Mouse (Mus musculus) retina, adult 2 months (tissue): ENCODE measurements around the gene Cenpf.
"Not testable (repeated sequence)": the region's sequence is repeated elsewhere in the genome, so short reads cannot be mapped to it uniquely, and the experiment has no call there.

Experiments
- DNase-seq: peaks from one replicate; pipeline ENCODE4 v3.0.0-alpha.2; 2012; ENCODE audit warnings: low read depth, low spot score

Gene Cenpf

DNA sequence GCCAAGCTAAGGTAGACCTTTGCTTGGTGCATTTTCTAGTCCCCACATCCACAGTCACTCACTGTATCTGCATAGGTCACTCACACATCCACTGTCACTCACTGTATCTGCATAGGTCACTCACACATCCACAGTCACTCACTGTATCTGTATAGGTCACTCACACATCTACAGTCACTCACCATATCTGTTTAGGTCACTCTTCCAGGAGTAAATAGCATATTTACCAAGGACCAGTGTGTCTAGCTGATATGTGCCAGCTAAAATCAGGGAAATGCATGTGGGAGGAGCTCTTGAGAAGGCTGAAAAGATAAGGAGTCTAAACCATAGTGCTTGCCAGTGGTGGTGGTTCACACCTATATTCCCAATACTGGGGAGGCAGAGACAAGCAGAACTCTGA is 7.4 kb upstream of the Cenpf start:
- DNase-seq, result no peak

DNA sequence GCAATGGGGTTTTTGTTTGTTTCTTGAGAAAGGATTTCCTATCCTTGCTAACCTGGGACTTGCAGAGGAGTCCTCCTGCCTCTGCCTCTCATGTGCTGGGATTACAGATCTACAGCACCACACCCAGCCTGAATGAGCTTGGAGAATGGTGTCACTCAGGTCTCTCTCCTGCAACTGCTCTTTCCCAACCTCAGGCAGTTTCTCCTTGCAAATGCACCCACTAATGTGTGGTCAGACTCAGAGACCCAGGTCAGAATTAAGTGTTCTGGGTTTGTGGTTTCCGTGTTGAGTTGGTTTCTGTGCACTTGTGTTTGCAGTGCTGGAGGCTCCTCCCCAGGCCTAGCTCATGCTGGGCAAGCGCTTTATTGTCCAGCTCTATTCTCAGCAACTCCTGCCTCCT is 6.5 kb upstream of the Cenpf start:
- DNase-seq, result no peak

DNA sequence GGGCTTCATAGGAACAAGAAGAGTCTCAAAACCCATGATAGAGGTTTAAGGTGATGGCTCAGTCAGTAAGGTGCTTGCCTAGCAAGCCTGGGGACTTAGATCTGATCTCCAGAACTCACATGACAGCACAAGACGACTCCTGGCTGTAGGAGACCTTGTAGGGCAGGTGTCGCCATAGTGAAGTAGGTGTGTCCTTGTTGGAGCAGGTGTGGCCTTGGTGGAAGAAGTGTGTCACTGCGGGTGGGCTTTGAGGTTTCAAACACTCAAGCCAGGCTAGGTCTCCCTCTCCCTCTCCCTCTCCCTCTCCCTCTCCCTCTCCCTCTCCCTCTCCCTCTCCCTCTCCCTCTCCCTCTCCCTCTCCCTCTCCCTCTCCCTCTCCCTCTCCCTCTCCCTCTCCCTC is 4.6 kb upstream of the Cenpf start:
- DNase-seq, result not testable (repeated sequence)

DNA sequence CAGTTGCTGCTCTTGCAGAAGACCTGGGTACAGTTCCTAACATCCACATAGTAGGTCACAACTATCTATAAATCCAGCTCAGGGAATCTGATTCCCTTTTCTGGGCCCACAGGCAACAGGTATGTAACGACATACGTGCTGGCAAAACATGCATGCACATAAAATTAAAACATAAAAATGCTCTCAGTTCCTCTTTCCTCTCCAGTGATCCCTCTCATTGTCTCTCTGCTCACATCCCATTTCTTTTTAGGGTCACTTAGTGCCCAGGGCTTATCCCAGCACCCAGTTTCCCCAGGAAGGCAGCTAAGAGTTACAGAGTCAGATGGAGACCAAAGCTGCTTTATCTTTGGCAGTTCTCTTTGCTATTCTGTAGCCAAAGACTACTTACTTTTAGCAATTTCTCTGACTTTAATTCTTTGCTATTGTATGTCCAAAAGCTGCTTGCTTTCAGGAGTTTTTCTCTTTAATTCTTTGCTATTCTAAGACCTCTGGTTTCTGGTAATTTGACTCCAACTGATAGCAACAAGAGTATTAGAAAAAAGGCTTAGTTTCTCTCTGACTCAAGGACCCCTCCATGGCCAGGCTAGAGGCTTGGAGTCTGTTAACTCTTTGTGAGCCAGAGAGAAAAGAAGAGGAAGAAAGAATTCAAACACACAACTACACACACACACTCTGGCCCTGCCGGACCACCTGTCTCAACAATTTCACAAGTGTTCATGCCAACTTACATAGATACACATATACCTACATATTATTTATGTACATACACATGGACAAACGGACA is 1.4 kb upstream of the Cenpf start:
- no peak for DNase-seq

DNA sequence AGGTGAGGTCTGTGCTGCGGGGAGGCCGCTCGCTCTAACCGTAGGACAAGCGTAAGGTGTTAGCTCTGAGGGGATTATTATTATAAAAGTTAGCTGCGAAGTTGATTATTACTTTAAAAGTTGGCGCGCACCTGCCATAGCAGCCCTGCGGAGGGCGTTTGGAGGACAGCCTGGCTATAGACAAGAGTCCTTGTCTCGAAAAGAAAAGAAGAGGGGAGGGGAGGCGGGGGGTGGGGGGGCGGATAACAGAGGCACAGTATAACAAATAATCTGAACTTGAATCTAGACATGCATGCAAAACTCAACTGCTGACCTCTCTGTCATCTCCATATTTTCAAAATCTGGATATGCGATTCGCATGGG is 483 bp upstream of the Cenpf start:
- no peak for DNase-seq

DNA sequence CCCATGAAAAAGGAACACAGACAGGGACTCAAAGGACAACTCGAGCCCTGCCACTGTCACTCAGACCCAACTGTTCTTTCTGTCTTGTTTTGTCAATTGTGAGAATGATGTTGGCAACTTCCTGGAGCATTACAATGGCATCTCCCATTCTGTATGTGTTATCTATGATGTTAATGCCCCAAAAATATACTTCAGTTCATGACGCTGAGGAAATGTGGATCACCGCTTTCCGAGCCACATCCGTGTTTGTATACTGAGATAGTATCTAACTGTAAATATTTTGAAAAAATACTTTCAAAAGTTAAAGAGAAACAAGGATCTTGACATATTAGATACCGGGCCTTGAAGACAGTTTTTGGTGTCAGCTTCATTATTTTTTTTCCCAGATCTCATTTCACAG is 1.9 kb downstream of the Cenpf start:
- no peak for DNase-seq

DNA sequence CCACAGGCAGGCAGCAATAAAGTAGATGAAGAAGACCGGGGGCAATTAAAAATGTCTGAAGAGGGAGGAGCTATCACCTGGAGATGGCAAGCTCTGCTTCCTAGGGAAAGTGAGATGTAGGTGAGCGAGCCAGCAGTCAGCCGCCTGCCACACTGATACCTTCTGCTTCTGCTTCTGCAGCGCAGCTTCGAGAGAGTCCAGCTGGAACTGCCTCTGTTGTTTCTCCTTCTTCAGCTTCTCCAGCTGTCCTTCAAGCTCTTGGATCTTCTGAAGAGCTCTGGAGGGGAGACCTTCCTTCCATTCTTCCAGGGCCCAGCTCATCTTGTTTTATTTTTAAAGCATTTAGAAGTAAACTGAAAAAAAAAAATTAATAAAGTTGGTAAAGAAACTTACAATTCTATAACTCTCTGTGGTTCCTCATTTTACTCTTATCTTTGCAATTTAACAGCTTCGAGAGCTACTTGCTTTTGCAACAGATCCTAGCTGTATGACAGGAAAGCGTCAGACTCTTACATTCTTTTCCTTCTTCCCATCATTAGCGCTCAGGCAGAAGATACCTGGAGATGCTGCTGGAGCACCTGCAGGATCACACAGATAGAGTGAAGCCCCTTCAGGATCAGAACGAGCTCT is 3.0 kb downstream of the Cenpf start:
- DNase-seq, result no peak

DNA sequence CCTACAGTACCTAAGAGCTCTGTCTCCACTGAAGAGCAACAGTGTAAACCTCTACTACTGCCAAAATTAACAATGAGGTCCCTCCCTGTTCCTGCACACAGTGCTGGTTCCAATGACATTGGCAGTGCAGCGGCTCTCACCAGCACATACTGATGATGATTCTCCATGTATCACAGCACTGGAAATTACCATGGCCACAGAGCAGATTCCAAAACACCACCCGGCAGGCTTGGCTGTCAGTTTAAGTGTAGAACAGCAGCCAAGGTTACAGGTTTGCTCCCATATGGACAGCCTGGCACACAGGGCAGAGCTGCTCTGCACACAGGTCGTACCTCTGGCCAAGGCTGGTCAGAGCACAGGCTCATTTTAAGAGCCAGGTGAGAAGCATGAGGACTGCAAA is 8.3 kb downstream of the Cenpf start:
- no peak for DNase-seq

DNA sequence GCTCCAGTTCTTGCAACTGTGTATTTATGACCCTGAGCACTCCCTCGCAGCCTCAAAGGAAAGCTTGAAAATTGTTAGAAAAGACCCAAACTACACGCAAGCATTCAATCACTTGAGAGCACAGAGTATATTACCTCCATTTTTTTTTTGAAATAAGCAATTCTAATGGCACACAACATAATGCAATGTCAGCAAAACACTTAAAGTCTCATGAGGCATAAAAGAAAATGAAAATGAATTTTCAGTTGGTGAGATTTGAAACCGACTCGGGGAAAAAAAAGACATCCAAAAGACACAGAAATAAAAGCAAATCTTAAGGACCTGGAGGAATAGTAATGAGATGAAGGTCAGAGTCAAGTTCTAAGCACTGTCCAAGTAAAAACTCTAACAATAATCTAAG is 11.9 kb downstream of the Cenpf start:
- no peak for DNase-seq

DNA sequence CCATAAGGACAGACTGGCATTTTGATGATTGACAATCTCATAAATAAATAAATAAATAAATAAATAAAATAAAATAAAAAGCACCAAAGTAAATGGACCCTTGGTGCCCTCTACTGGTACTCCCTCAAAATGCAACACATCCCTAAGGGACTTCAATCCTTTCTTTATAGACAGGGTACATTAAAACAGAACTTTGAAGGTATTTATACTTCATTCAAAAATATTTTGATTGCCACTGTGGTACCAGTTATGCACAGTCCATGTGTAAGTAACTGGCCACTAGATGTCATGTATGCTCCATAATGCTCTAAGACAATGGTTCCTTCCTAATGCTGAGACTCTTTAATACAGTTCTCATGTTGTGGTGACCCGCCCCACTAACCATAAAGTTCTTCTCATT is 12.5 kb downstream of the Cenpf start:
- peak; percentile 15 for DNase-seq

DNA sequence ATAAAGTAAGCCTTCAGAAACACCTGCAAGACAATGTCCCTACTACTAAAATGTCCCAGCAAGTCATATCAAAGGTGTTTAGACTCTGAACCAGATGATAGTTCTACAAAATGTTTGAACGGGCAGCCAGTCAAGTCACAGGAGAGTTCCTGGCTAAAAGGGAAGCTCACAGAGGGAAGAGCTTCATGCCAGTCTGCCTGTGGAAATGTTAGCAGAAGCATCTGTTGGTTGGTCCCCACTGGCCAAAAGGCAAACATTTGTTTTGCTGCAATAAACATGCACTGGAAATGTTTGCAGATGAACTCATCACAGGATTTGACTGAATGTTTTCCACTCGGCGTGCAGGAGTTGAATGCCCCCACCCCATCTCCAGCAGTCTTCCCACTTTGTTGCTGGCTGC is 21.9 kb downstream of the Cenpf start:
- no peak for DNase-seq

DNA sequence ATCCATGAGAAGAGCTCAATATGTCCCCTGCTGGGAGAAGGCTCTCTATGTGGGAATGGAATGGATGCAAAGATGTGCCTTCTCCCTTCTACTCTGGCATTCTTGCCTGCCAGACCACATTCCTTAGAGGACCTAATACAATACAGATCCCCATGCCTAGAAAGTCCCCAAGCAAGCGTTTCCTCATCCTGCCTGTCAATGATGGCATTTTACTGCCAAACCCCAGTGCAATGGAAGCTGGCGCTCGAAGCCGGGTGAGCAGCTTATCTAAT is 23.1 kb downstream of the Cenpf start:
- no peak for DNase-seq

DNA sequence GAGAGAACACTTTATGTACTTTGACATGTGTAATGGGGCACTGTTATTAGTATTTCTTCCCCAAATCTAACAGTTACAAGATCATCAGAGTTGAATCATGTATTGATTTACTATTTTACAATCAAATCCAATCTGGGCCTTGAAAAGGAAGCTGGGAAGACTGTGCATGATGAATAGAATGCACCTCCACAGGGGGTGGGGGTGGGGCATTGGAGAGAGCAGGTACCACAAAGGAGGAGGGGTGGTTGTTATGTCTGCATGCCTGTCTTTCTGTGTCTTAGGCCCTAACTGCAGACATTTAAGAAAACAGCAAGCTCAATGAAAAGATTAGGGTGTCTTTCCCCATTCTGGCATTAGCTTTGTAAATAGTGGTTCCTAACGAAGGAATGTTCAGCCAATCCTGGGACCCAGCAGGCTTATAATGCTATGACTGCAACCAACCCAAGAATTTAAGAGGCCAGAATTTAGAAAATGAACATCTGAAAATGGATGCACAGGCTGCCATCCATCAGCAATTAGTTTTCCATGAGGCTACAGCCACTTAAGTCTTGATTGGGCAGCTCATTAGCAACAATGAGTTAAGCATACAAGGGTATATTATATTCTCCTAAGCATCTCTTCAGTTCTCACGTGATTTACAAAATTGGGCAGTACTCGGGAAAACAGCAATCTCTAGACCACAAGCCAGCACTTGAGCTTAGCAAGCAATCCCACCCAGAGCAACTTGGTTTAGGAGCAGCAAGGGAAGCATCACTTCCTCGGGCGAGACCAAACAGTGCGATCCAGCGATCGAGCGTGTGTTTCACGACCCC is 23.6 kb downstream of the Cenpf start:
- DNase-seq, result no peak

DNA sequence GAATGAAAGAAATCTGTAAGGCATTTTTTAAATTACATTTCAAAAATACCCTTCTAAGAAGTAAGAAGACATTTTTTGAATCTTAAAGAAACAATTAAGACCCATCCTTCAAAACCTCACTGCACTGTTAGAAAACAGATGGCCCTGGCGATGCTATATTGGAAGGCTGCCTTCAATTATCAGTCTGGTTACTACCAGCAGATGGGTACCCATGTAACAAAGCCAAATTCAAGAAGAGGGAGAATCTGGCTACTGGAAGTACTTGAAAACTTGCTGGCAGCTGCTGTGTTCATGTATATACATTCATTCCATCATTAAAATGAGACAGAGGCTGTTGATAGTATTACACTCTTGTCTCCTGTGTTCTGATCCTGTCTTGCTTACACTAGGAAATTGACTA is 24.4 kb downstream of the Cenpf start:
- DNase-seq, result no peak

DNA sequence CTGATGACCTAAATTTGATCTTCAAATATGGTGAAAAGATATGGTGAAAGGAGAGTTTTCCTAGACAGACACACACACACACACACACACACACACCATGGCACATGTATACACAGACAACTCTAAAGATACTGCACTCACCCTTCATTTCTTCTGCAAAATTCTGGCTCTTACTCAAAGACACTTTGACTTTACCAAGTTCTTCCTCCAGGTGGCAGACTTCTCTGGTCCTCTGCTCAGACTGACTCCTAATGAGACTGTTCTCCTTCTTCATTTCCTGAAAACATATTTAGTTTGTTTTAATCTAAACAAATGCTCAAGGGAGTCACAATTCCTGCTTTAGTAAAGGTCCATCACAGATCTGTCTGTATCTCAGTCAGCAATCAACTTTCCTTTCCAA is 26.0 kb downstream of the Cenpf start:
- DNase-seq, result no peak

DNA sequence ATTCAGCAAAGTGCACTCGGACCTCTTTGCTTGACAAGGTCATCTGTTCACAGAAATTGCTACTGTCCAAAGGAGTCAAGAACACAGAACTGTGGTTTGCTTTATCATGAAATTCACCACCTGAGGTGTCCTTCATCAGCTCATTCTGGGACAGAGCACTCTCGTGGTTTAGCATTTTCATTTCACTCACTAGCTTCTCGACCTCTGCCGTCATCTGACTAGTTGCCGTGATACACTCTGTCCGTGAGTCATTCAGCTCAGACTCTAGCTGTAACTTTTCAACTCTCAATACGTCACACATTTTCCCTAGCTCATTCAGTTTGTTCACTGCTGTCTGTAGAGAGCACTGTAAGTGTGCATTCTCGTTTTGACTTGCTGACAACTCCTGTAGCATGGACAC is 30.5 kb downstream of the Cenpf start:
- DNase-seq, result no peak

DNA sequence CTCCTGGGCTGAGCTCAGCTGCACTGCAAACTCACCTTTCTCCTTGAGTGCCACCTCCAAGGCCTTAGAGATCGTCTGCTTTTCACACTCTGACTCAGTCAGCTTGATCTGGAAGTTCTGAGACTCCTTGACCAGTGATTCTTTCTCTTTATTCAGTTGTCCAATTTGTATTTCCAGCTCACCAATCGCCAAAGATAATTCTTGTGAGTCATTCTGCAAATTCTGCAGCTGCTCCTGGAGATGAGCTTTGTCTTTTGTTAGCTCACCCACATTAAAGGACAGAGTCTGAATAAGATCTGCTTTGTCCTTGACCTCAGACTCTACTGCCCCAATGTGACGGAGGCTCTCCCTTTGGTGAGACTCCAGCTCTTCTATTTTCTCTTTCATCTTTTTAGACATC is 34.1 kb downstream of the Cenpf start:
- DNase-seq, result no peak

DNA sequence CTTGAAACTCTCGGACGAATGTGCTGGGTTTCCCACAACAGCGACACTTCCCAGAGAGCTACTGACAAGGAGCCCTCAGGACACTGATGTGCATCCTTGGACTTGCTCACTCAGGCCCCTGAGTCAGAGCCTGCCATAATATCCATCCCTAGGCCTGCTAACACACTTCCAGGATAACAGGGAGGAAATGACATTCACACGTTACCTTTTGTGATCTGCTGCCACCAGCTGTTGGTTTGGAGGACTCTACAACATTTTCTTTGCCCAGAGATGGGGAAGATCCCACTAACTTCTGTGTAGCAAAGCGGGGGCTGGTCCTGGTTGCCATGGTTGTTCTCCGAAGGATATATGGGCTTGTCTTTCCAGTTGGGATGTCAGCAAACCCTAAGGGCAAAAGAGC is 41.3 kb downstream of the Cenpf start:
- no peak for DNase-seq

DNA sequence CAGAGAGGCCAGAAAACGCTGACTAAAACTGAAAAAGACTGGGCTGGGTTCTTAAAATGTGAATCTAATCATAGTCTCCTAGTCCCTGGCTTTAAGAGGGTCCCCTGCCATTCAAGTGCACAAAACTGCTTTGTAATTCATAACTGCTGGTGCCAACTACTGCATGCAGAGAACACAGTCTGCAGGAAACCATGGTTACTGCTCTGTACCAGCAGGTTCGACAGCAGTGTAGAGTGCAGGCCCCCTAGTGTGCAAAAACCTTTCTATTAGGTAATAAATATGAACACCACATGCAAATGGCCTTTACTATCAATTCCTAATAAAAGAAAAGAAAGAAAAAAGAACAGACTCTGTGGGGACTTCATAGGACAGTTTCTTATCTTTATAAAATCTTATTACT is 42.5 kb downstream of the Cenpf start:
- no peak for DNase-seq

DNA sequence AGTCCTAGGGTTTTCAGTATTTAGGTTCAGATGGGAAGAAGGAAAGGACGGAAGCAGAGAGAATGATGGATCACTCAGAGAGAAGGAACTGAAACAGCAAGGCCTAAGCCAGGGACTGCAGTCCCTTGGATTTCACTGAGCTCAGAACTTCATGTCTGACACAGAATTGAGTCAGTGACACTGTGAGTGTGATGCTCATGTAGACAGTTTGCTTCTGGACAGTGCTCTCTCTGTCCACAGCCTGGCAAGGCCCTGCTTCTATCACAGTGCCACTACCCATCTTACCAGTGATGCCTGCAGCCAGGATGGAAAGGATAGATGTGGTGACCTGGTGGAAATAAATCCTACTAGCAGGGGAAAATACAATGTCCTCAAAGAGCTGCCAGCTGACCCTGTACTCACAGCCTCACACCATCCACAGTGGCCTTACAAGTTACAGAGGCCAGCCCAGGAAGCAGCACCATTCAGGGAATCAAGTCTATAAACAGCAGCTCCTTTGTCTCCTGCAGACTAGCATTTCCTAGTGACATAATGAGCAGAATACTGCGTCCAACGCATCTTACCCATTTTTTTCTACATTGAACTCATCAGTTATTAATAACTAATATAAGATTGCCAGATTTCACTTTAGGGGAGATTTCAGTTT is 43.1 kb downstream of the Cenpf start:
- no peak for DNase-seq

DNA sequence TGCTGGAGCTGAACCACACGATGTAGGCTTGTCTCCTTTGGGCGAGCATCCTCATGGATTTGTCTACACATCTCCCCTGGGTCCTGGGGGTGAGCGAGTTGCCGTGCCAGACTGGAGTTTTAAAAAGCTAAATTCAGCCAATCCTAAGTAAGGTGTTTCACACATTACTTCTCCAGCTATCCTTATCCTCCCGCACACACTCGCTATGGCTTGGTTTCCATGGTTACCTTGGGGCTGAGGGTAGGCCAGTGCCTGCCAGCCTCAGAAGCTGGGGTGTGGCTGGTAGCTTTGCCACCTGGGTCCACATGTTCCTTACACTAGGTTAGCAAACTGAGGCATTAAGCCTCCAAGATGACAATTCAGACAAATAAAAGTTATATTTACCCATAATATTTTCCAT is 48.3 kb downstream of the Cenpf start:
- no peak for DNase-seq

DNA sequence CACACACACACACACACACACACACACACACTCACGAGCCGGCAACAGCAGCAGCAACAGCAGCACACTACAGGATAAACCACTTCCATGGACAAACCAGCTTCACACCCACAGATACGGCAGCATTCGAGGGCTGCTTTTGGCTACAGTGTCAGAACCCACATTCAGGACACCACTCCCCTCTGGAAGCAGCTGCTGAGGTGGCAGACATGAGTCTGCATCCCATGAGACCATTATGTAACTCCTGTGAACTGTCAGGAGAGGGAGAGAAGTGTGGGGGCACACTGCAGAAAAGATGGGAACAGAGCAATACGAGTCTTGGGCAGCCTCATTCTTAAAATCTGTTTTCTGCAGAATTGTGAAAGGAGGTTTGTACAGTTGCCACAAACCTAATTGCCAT is 54.1 kb downstream of the Cenpf start:
- no peak for DNase-seq
